Mouse (Mus musculus) megakaryocyte, embryonic 14.5 days (primary cell): Measurements from ENCODE around the gene Me3.

Source experiments
- FLI1 ChIP-seq: IDR thresholded peaks from 2 replicates; pipeline ENCODE4 v1.6.1; 2012; ENCODE audit warnings: low read length, inconsistent platforms, mixed read lengths
- GATA1 ChIP-seq: IDR thresholded peaks from 3 replicates; pipeline ENCODE4 v1.6.1; 2012; ENCODE audit warnings: mixed read lengths, low read length, inconsistent platforms, borderline replicate concordance

- TF ChIP-seq GATA1, result no peak
- no peak for TF ChIP-seq FLI1
These were observed 252.4 kb downstream of the Me3 start for GRCm38 (mm10) chr7:89884551-89884950.
